ENCODE assay signal across 8 mouse cellular contexts in the genomic region with DNA sequence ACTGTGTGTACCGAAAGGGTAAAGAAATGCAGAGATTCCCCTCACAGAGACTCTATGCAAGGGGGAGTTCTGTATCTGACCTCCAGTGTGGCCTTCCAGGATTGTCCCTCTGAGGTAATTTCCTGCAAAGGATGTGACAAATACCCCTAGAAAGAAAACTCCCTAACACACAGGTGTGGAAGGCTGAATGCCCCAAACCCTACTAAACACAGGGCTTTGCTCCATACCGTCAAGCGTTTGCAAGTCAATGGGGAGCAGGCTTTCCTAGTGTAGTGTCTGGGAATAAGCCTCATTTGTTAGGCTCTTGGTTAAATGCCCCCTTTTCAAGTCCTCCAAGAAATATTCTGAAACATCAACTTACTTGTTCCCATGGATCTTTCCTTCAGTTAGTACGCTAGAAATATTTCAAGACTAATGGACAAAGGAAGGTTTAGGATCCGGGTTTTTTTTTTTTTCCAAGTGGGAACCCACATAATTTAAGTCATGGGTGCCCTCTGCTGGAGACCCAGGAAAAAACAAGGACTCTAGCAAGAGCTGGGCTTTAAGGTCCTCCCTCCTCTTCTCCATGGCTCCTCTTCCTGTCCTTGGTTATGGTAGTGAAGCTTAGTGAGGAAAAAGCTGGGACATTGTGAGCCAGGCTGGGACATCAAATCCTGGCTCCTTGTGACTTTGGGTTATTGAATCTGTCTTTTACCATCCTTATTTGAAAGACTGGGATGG.
A peak's percentile ranks its signal among the peaks of the same experiment; 100 is the strongest.
DNase-seq lines count a peak whose midpoint lies in the region; ATAC-seq and TF ChIP-seq lines count a peak whose summit lies in the region.

No protein-coding gene starts in this region.

- no peak overlapping the region for H3K4me2 ChIP-seq in liver, embryonic 12.5 days
- H3K4me2 ChIP-seq in midbrain, postnatal 0 days (ENCODE audit: low read depth, low read length, poor library complexity, severe bottlenecking) = no peak overlapping the region

- 50% methylated on average over 5 of the region's 5 CpGs for WGBS in liver, adult 2 months
- WGBS in liver, embryonic 12.5 days (ENCODE audit: insufficient replicate concordance) = 46% methylated on average over 5 of the region's 5 CpGs
- WGBS in midbrain, postnatal 0 days = 38% methylated on average over 5 of the region's 5 CpGs

- H3K79me2 ChIP-seq in liver, adult 2 months (ENCODE audit: control insufficient read depth, insufficient read depth, low read length) = no peaks in the 10 kb centered on the region

- no peak for TF ChIP-seq POLR2A in liver, adult 2 months (IDR thresholded peaks at IDR 0.05; ENCODE audit: extremely low read depth, insufficient read depth, low read length)

- H3K9me3 ChIP-seq in liver, embryonic 12.5 days (replicated peaks) = no peaks in the 10 kb centered on the region
- no peaks in the 10 kb centered on the region for H3K9me3 ChIP-seq in midbrain, postnatal 0 days (ENCODE audit: low read length)

- TF ChIP-seq CTCF in liver, adult 2 months (IDR thresholded peaks at IDR 0.05; ENCODE audit: low read depth, low read length) = peak; percentile 51
- peak; percentile 76 for TF ChIP-seq CTCF in midbrain, postnatal 0 days (IDR thresholded peaks at IDR 0.05)

- no peak for ATAC-seq in liver, embryonic 12.5 days
- no peak; the same call in 1 of the 2 replicates for ATAC-seq in midbrain, postnatal 0 days (ENCODE audit: low FRiP score)

- no peak overlapping the region for H3K27ac ChIP-seq in liver, adult 2 months (replicated peaks; ENCODE audit: insufficient read depth, low read depth, low read length)
- H3K27ac ChIP-seq in liver, embryonic 12.5 days = no peak overlapping the region
- no peak overlapping the region for H3K27ac ChIP-seq in midbrain, postnatal 0 days (ENCODE audit: low read depth, low read length)

- no peaks in the 10 kb centered on the region for H3K27me3 ChIP-seq in liver, adult 2 months (ENCODE audit: control insufficient read depth, insufficient read depth, low read length)
- no peaks in the 10 kb centered on the region for H3K27me3 ChIP-seq in liver, embryonic 12.5 days (replicated peaks)
- no peaks in the 10 kb centered on the region for H3K27me3 ChIP-seq in midbrain, postnatal 0 days (ENCODE audit: insufficient read depth, low read length)

- H3K4me3 ChIP-seq in liver, adult 2 months (ENCODE audit: insufficient read depth, low read depth, low read length) = no peak overlapping the region
- H3K4me3 ChIP-seq in liver, embryonic 12.5 days = no peak overlapping the region
- H3K4me3 ChIP-seq in midbrain, postnatal 0 days (ENCODE audit: low read depth, low read length) = no peak overlapping the region

- H3K9ac ChIP-seq in liver, adult 2 months (ENCODE audit: low read depth, low read length) = no peak overlapping the region
- no peak overlapping the region for H3K9ac ChIP-seq in liver, embryonic 12.5 days
- no peak overlapping the region for H3K9ac ChIP-seq in midbrain, postnatal 0 days (replicated peaks; ENCODE audit: low read length, poor library complexity, severe bottlenecking)

- no peaks in the 10 kb centered on the region for H3K36me3 ChIP-seq in liver, adult 2 months (ENCODE audit: control insufficient read depth, insufficient read depth, low read length)
- no peaks in the 10 kb centered on the region for H3K36me3 ChIP-seq in liver, embryonic 12.5 days
- H3K36me3 ChIP-seq in midbrain, postnatal 0 days (ENCODE audit: insufficient read depth, low read length) = no peaks in the 10 kb centered on the region

- DNase-seq in liver, adult 2 months (ENCODE audit: extremely low read depth, low read depth, low spot score) = peak; percentile 62
- DNase-seq in cerebellum, adult 9-11 months = peak; percentile 38
- peak; percentile 62 to 76 for DNase-seq in frontal cortex, postnatal 25 days (ENCODE audit: low spot score in 2 of 2)
- peak; percentile 74 for DNase-seq in induced T-regulatory cell, adult 2 months (ENCODE audit: low read depth)
- DNase-seq in left cerebral cortex, postnatal 10 days (ENCODE audit: extremely low spot score in 1 of 2, low spot score in 2 of 2) = peak; percentile 80 to 90
- peak; percentile 89 for DNase-seq in midbrain, postnatal 0 days (ENCODE audit: low spot score)
- DNase-seq in testis, postnatal 14 days (ENCODE audit: low spot score) = peak; percentile 53

- H3K4me1 ChIP-seq in liver, adult 2 months (ENCODE audit: control insufficient read depth, insufficient read depth, low read length) = peaks cover 7% of the 10 kb centered on the region
- peaks cover 48% of the 10 kb centered on the region for H3K4me1 ChIP-seq in liver, embryonic 12.5 days
- H3K4me1 ChIP-seq in midbrain, postnatal 0 days (ENCODE audit: insufficient read depth, low read length) = no peaks in the 10 kb centered on the region

- intact Hi-C loops in left cerebral cortex, postnatal 10 days (cut with DNase I) = loop anchor here (2.0 to 10.0 kb wide), 2 partner anchors 362 to 484 kb away; no protein-coding TSS in a partner anchor

Comparison
In these comparisons a context has a peak if more than half of its experiments do, and no peak if none do; other contexts are left out.
1. DNase-seq: peak in every context shown above with its lines; median percentile 89 in midbrain, postnatal 0 days; 85 in left cerebral cortex, postnatal 10 days; 74 in induced T-regulatory cell, adult 2 months; 69 in frontal cortex, postnatal 25 days; 62 in liver, adult 2 months; 53 in testis, postnatal 14 days; 38 in cerebellum, adult 9-11 months.